Mouse (Mus musculus): ENCODE measurements at regions not wholly inside any gene's neighbourhood (a gene's known extent, or its start where the extent isn't known, plus 50 kb on each side); places are given as distances from the start of the nearest gene placed in this dataset.

DNA sequence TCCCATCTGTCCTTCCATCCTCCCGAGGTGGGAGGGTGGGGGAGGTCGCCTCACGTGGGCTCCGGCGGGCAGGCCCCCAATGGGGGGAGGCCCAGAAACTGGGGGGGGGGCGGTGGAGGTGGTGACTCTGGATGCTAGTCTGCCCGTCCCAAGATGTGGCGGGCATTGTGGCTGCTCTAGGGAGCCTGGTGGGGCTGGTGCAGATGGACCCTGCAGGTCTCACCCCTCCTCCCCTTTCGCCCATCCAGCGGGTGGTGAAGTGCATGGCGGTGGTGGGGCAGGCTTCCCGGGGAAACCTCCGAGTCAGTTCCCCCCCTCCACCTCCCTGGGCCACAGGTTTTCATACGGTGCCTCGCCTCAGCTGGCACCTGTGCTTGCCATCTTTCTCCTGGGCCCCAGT, 88.6 kb downstream of the Inhba start:
- H3K36me3 ChIP-seq (ENCODE audit: control insufficient read depth, insufficient read depth), result no peaks in the 10 kb centered on the region
- no peaks in the 10 kb centered on the region for H3K27me3 ChIP-seq (ENCODE audit: control insufficient read depth, insufficient read depth, insufficient read length)
- TF ChIP-seq CTCF (IDR thresholded peaks at IDR 0.05; ENCODE audit: control insufficient read depth, insufficient read depth, insufficient read length) (no peak), MAX (IDR thresholded peaks at IDR 0.05) (no peak), MYOD1 (IDR thresholded peaks at IDR 0.05; ENCODE audit: control insufficient read depth, insufficient read length, low read depth) (no peak), MYOG (IDR thresholded peaks at IDR 0.05; ENCODE audit: control insufficient read depth, extremely low read depth, insufficient read length) (no peak)
- no peaks in the 10 kb centered on the region for H3K79me3 ChIP-seq (ENCODE audit: low read depth)
- no peaks in the 10 kb centered on the region for H3K79me2 ChIP-seq (ENCODE audit: control insufficient read depth, insufficient read depth)
- no peak overlapping the region for H3K4me3 ChIP-seq (ENCODE audit: insufficient read depth, poor library complexity, severe bottlenecking)
- no peak overlapping the region for H3ac ChIP-seq (ENCODE audit: control insufficient read depth, insufficient read length, low read depth)

DNA sequence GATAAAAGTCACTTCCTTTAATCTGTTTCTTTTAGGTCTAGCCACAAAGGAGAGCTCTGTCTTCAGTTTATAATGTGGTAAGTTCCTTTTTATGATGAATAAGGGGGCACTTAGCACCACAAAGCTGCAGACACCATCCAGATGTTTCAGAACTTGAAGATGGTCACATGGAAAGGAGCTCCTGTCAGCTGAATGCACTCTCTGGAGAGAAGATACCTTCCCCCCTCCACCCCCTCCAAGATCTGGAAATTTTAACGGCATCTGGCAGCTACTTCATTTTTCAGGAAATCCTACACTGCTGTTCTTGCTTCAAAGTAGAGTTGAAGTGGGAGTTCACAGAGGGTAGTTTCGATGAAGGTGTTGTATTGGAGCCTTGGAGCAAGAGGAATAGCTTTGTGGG, 103.2 kb downstream of the Inhba start:
- H3K79me3 ChIP-seq (ENCODE audit: low read depth), result no peaks in the 10 kb centered on the region
- no peaks in the 10 kb centered on the region for H3K36me3 ChIP-seq (ENCODE audit: control insufficient read depth, insufficient read depth)
- H3K79me2 ChIP-seq (ENCODE audit: control insufficient read depth, insufficient read depth), result no peaks in the 10 kb centered on the region
- no peak overlapping the region for H3ac ChIP-seq (ENCODE audit: control insufficient read depth, insufficient read length, low read depth)
- no peaks in the 10 kb centered on the region for H3K27me3 ChIP-seq (ENCODE audit: control insufficient read depth, insufficient read depth, insufficient read length)
- no peak for TF ChIP-seq MYOD1 (IDR thresholded peaks at IDR 0.05; ENCODE audit: control insufficient read depth, insufficient read length, low read depth)
- no peak for TF ChIP-seq CTCF (IDR thresholded peaks at IDR 0.05; ENCODE audit: control insufficient read depth, insufficient read depth, insufficient read length)
- TF ChIP-seq CEBPB (IDR thresholded peaks at IDR 0.05; ENCODE audit: low read depth), result no peak
- TF ChIP-seq MAX (IDR thresholded peaks at IDR 0.05), result no peak
- TF ChIP-seq FOSL1 (IDR thresholded peaks at IDR 0.05; ENCODE audit: insufficient read depth, low read length, poor library complexity, severe bottlenecking), result no peak
- TF ChIP-seq MYOG (IDR thresholded peaks at IDR 0.05; ENCODE audit: control insufficient read depth, extremely low read depth, insufficient read length), result no peak
- TF ChIP-seq USF1 (IDR thresholded peaks at IDR 0.05; ENCODE audit: low read depth), result no peak
- H3K4me3 ChIP-seq (ENCODE audit: insufficient read depth, poor library complexity, severe bottlenecking), result no peak overlapping the region

DNA sequence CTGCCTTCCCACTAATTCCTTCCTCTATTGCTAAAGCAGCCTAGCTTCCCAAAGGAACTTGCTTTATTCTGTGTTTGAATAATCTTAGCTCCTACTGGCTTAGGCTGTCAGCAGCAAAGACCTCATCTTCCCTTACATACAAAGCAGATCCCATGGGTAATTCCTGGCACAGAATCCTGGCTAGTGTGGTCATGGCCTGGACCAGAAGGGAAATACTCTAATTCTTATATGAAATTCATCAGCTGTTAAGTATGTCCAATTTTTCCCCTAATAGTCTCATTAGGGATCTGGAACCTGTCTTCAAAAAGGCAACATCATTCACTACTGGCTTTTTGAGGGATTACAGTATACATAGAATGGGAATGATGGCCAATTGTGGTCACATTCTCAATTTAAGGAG, 135.0 kb downstream of the Inhba start:
- TF ChIP-seq CEBPB (IDR thresholded peaks at IDR 0.05; ENCODE audit: low read depth), result no peak
- TF ChIP-seq MAX (IDR thresholded peaks at IDR 0.05), result no peak
- no peak for TF ChIP-seq MYOD1 (IDR thresholded peaks at IDR 0.05; ENCODE audit: control insufficient read depth, insufficient read length, low read depth)
- TF ChIP-seq CTCF (IDR thresholded peaks at IDR 0.05; ENCODE audit: control insufficient read depth, insufficient read depth, insufficient read length), result no peak
- TF ChIP-seq FOSL1 (IDR thresholded peaks at IDR 0.05; ENCODE audit: insufficient read depth, low read length, poor library complexity, severe bottlenecking), result no peak
- TF ChIP-seq USF1 (IDR thresholded peaks at IDR 0.05; ENCODE audit: low read depth), result no peak
- TF ChIP-seq MYOG (IDR thresholded peaks at IDR 0.05; ENCODE audit: control insufficient read depth, extremely low read depth, insufficient read length), result no peak
- Histone ChIP-seq H3K36me3 (ENCODE audit: control insufficient read depth, insufficient read depth) (no peaks in the 10 kb centered on the region), H3K79me2 (ENCODE audit: control insufficient read depth, insufficient read depth) (no peaks in the 10 kb centered on the region), H3K27me3 (ENCODE audit: control insufficient read depth, insufficient read depth, insufficient read length) (no peaks in the 10 kb centered on the region), H3ac (ENCODE audit: control insufficient read depth, insufficient read length, low read depth) (no peak overlapping the region), H3K4me3 (ENCODE audit: insufficient read depth, poor library complexity, severe bottlenecking) (no peak overlapping the region), H3K79me3 (ENCODE audit: low read depth) (no peaks in the 10 kb centered on the region)

DNA sequence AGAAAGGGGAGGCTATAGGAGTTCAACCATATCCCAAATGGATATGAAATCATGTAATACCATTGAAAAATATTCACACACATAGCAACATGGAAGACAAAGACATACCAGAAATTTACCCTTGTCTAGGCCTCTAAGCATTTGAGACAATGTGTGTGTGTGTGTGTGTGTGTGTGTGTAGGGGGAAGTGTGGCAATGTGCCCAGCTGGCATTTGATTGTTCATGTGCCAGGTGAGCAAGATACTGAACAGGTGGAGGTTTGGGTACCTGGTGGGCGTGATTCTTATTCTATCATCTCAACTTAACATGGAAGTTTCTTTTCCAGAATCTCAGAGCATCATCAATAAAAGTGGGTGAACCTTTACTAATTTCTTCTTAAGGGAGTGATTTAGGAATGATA, 143.3 kb downstream of the Inhba start:
- Histone ChIP-seq H3ac (ENCODE audit: control insufficient read depth, insufficient read length, low read depth) (no peak overlapping the region), H3K4me3 (ENCODE audit: insufficient read depth, poor library complexity, severe bottlenecking) (no peak overlapping the region), H3K27me3 (ENCODE audit: control insufficient read depth, insufficient read depth, insufficient read length) (no peaks in the 10 kb centered on the region)

DNA sequence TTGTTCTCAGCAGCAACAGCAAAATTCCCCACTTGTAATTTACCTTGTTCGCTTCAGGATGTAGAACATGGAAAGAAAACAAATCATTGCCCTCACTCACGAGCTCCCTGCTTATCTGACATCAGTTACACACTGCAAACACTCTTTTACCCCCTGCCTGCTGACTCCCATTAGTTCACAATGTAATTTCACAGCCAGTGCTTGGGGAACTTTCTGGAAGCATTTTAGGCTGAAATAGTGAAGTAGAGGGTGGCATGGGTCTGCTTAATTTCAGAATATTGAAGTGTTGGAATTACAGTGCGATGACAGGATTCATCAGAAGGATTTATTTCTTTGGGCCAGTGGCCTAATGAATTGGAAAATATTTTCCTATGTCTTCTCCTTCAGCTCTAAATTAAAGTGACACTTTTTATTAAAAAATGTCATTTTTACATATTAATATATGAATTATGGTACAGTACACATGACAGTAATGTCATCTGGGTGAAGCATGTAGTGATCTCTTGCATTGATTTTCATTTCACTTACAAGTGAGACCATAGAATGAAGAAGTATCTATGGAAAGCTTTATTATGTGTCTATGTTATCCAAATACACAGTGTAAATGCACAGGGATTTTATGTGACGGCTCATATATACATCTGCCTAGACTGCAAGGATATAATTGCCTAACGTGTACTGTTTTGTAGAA, 153.7 kb downstream of the Inhba start:
- Histone ChIP-seq H3K4me3 (ENCODE audit: insufficient read depth, poor library complexity, severe bottlenecking) (no peak overlapping the region), H3K27me3 (ENCODE audit: control insufficient read depth, insufficient read depth, insufficient read length) (no peaks in the 10 kb centered on the region), H3K79me2 (ENCODE audit: control insufficient read depth, insufficient read depth) (no peaks in the 10 kb centered on the region), H3K36me3 (ENCODE audit: control insufficient read depth, insufficient read depth) (no peaks in the 10 kb centered on the region), H3K79me3 (ENCODE audit: low read depth) (no peaks in the 10 kb centered on the region), H3ac (ENCODE audit: control insufficient read depth, insufficient read length, low read depth) (no peak overlapping the region)
- TF ChIP-seq MAX (IDR thresholded peaks at IDR 0.05), result no peak
- no peak for TF ChIP-seq FOSL1 (IDR thresholded peaks at IDR 0.05; ENCODE audit: insufficient read depth, low read length, poor library complexity, severe bottlenecking)
- TF ChIP-seq CTCF (IDR thresholded peaks at IDR 0.05; ENCODE audit: control insufficient read depth, insufficient read depth, insufficient read length), result no peak
- no peak for TF ChIP-seq USF1 (IDR thresholded peaks at IDR 0.05; ENCODE audit: low read depth)
- no peak for TF ChIP-seq CEBPB (IDR thresholded peaks at IDR 0.05; ENCODE audit: low read depth)
- no peak for TF ChIP-seq MYOD1 (IDR thresholded peaks at IDR 0.05; ENCODE audit: control insufficient read depth, insufficient read length, low read depth)
- no peak for TF ChIP-seq MYOG (IDR thresholded peaks at IDR 0.05; ENCODE audit: control insufficient read depth, extremely low read depth, insufficient read length)

More for the DNA sequence above, 143.3 kb downstream of the Inhba start:
- H3K79me3 ChIP-seq (ENCODE audit: low read depth), result no peaks in the 10 kb centered on the region
- no peaks in the 10 kb centered on the region for H3K36me3 ChIP-seq (ENCODE audit: control insufficient read depth, insufficient read depth)
- H3K79me2 ChIP-seq (ENCODE audit: control insufficient read depth, insufficient read depth), result no peaks in the 10 kb centered on the region
- no peak for TF ChIP-seq MYOG (IDR thresholded peaks at IDR 0.05; ENCODE audit: control insufficient read depth, extremely low read depth, insufficient read length)
- no peak for TF ChIP-seq CTCF (IDR thresholded peaks at IDR 0.05; ENCODE audit: control insufficient read depth, insufficient read depth, insufficient read length)
- TF ChIP-seq FOSL1 (IDR thresholded peaks at IDR 0.05; ENCODE audit: insufficient read depth, low read length, poor library complexity, severe bottlenecking), result no peak
- TF ChIP-seq MYOD1 (IDR thresholded peaks at IDR 0.05; ENCODE audit: control insufficient read depth, insufficient read length, low read depth), result no peak
- TF ChIP-seq USF1 (IDR thresholded peaks at IDR 0.05; ENCODE audit: low read depth), result no peak
- no peak for TF ChIP-seq MAX (IDR thresholded peaks at IDR 0.05)
- TF ChIP-seq CEBPB (IDR thresholded peaks at IDR 0.05; ENCODE audit: low read depth), result no peak

DNA sequence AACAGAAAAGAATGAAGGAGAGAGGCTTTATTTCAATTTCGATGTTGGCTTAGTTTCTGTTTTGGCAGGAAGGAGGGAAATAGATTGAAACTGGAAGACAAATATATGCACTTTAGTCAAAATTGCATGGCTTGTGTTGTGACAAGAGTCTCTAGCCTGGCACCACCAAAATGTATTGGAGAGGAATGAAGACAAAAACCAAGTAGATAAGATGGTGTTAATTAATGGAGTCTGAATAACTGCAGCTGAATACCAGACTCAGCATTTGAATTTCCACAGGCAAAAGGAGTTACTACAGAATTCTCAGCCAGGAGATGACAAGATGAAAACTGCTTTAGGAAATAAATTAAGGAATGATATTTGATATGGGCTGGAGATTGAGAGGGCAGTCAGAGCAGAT, 185.0 kb downstream of the Inhba start:
- Histone ChIP-seq H3K4me3 (ENCODE audit: insufficient read depth, poor library complexity, severe bottlenecking) (no peak overlapping the region), H3ac (ENCODE audit: control insufficient read depth, insufficient read length, low read depth) (no peak overlapping the region), H3K79me3 (ENCODE audit: low read depth) (no peaks in the 10 kb centered on the region), H3K36me3 (ENCODE audit: control insufficient read depth, insufficient read depth) (no peaks in the 10 kb centered on the region), H3K27me3 (ENCODE audit: control insufficient read depth, insufficient read depth, insufficient read length) (no peaks in the 10 kb centered on the region), H3K79me2 (ENCODE audit: control insufficient read depth, insufficient read depth) (no peaks in the 10 kb centered on the region)
- TF ChIP-seq CTCF (IDR thresholded peaks at IDR 0.05; ENCODE audit: control insufficient read depth, insufficient read depth, insufficient read length) (no peak), CEBPB (IDR thresholded peaks at IDR 0.05; ENCODE audit: low read depth) (no peak), MYOG (IDR thresholded peaks at IDR 0.05; ENCODE audit: control insufficient read depth, extremely low read depth, insufficient read length) (no peak), USF1 (IDR thresholded peaks at IDR 0.05; ENCODE audit: low read depth) (no peak), FOSL1 (IDR thresholded peaks at IDR 0.05; ENCODE audit: insufficient read depth, low read length, poor library complexity, severe bottlenecking) (no peak), MAX (IDR thresholded peaks at IDR 0.05) (no peak)

All from C2C12 (cell line).